Mouse (Mus musculus) liver, embryonic 12.5 days (tissue): ENCODE measurements at regions not wholly inside any gene's neighbourhood (a gene's known extent, or its start where the extent isn't known, plus 50 kb on each side); places are given as distances from the start of the nearest gene placed in this dataset.
"Not testable (repeated sequence)": the region's sequence is repeated elsewhere in the genome, so short reads cannot be mapped to it uniquely, and the experiment has no call there.

Experiments
- ATAC-seq: fragments of 200-750 bp; cut with Nextera tagmentation; 2 replicates; pipeline ENCODE4 v1.8.0; 2017; ENCODE audit warnings: moderate number of reproducible peaks, mild to moderate bottlenecking, moderate library complexity
- H3K27ac ChIP-seq: fragments of 300-500 bp; sonication (generic); 2 replicates; pipeline ENCODE4 v1.5.1; 2016; ENCODE audit warnings: mild to moderate bottlenecking
- H3K27me3 ChIP-seq: fragments of 300-500 bp; sonication (generic); replicated peaks from 2 replicates; pipeline ENCODE4 v1.6.1; 2016; ENCODE audit warnings: mild to moderate bottlenecking, moderate library complexity
- H3K36me3 ChIP-seq: fragments of 300-500 bp; sonication (generic); 2 replicates; pipeline ENCODE4 v1.6.1; 2016; ENCODE audit warnings: mild to moderate bottlenecking, moderate library complexity
- H3K4me1 ChIP-seq: fragments of 300-500 bp; sonication (generic); 2 replicates; pipeline ENCODE4 v1.6.1; 2016
- H3K4me2 ChIP-seq: fragments of 300-500 bp; sonication (generic); 2 replicates; pipeline ENCODE4 v1.6.1; 2016; ENCODE audit warnings: mild to moderate bottlenecking, moderate library complexity
- H3K4me3 ChIP-seq: fragments of 300-500 bp; sonication (generic); 2 replicates; pipeline ENCODE4 v1.5.1; 2016; ENCODE audit warnings: mild to moderate bottlenecking, moderate library complexity
- H3K9ac ChIP-seq: fragments of 300-500 bp; sonication (generic); 2 replicates; pipeline ENCODE4 v1.6.1; 2016; ENCODE audit warnings: mild to moderate bottlenecking, moderate library complexity
- H3K9me3 ChIP-seq: fragments of 300-500 bp; sonication (generic); replicated peaks from 2 replicates; pipeline ENCODE4 v1.6.1; 2016; ENCODE audit warnings: mild to moderate bottlenecking, moderate library complexity
- WGBS: fragments of 180-500 bp; shearing (Covaris S2); methylation state at CpG from one replicate; pipeline ENCODE4 v1.1.7; 2016; ENCODE audit not compliant: insufficient replicate concordance; 5-methylcytosine and 5-hydroxymethylcytosine counted together

DNA sequence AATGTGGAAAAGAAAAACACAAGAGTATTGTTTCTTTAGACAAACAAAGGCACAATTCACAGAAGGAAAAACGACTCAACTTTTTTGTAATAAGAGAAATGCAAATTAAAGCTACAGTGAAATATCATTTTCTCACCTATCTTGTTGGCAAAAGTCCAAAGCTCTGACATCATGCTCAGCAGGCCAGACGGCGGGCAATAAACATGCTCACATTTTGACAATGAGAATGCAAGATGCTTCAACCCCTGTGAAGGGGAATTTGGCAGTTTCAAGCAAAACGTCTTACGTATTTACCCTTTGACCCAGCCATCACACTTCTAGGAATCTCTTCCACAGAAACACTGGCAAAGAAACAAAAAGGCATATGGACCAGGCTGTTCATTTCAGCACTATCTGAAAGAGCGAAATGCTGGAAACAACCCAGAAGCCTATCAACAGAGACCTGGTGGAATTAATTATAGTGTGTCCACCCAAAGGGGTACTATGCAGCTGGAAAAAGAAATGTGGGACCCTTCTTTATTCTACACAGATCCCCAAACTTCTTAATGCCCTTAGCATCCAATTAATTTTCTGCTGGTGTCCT lies 203.4 kb upstream of the 2610301B20Rik start:
- H3K4me1 ChIP-seq, result no peaks in the 10 kb centered on the region
- no peaks in the 10 kb centered on the region for H3K36me3 ChIP-seq
- no peaks in the 10 kb centered on the region for H3K27me3 ChIP-seq
- no peak overlapping the region for H3K4me2 ChIP-seq
- H3K4me3 ChIP-seq, result no peak overlapping the region
- 65% methylated on average over 6 of the region's 6 CpGs for WGBS
- no peak overlapping the region for H3K9ac ChIP-seq
- no peaks in the 10 kb centered on the region for H3K9me3 ChIP-seq
- H3K27ac ChIP-seq, result no peak overlapping the region
- no peak for ATAC-seq

DNA sequence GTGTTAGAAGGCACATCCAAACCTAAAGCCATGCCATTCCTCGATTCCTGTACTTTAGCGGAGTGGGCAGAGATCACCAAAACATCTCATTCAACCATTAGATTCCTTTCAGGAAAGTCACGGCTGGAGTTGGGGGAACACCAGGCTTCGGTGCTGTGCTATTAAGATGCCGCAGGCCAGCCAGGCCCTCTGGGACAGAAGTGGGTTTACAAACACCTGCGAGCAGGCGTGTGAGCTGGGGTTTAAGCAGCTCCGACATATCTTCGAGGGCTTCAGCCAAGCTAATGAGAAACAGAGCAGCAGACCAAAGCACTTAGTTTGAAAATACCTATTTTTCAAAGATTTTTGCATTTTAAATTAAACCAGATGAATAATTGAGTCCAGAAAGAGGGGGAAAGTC lies 183.2 kb upstream of the 2610301B20Rik start:
- WGBS, result 72% methylated on average over 9 of the region's 9 CpGs
- H3K4me2 ChIP-seq, result no peak overlapping the region
- peaks cover 33% of the 10 kb centered on the region for H3K27me3 ChIP-seq
- no peaks in the 10 kb centered on the region for H3K9me3 ChIP-seq
- no peak for ATAC-seq
- H3K4me1 ChIP-seq, result no peaks in the 10 kb centered on the region
- H3K9ac ChIP-seq, result no peak overlapping the region
- no peak overlapping the region for H3K27ac ChIP-seq
- H3K4me3 ChIP-seq, result no peak overlapping the region
- no peaks in the 10 kb centered on the region for H3K36me3 ChIP-seq

DNA sequence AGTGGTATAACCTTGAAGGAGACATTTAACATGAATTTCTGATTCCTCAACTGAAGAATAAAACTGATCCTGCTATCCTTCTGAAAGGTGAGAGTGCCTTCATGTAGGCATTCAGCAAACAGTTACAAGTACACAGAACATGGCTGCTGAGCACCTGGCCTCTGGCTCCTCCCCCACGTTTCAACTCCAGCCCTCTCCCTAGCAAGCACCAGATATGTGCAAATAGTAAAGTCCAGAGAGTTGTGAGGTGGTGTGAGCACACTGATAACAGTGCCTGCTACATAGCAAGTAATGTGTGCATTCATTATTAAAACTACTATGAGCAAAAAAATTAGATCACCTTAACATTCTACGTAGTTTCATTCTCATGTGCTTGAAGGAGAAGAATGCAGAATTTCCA lies 181.4 kb upstream of the 2610301B20Rik start:
- Histone ChIP-seq H3K4me3 (no peak overlapping the region), H3K27me3 (peaks cover 33% of the 10 kb centered on the region), H3K36me3 (no peaks in the 10 kb centered on the region), H3K27ac (no peak overlapping the region), H3K9ac (no peak overlapping the region), H3K4me2 (no peak overlapping the region), H3K4me1 (no peaks in the 10 kb centered on the region), H3K9me3 (no peaks in the 10 kb centered on the region)
- ATAC-seq, result peak; percentile 63; the same call in 1 of the 2 replicates
- 58% methylated on average over 2 of the region's 2 CpGs for WGBS

DNA sequence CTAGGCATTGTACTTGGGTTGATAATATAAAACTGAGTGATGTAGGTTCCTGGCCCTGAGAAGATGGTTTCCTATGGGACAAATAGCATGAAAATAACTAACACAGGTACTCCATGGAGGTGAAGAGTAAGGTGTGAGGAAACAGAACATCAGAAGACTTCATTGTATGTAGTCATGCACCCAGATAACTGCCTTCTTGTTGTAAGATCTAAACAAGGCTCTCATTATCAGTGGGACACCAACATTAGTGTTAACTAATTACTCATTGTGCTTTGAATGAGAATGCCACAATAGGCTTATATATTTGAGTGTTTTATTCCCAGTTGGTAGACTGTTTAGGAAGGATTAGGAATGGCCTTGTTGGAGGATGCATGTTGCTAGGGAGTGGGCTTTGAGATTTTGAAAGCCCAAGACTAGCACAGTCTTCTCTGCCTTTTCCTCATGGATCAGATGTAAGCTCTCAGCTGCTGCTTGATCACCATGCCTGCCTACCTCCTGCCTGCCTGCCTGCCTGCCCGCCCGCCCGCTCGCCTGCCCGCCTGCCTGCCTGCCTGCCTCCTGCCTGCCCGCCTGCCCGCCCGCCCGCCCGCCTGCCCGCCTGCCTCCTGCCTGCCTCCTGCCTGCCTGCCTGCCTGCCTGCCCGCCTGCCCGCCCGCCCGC lies 180.7 kb upstream of the 2610301B20Rik start:
- ATAC-seq, result no peak
- Histone ChIP-seq H3K27ac (no peak overlapping the region), H3K9ac (no peak overlapping the region), H3K4me2 (peak overlapping the region; percentile 28), H3K4me1 (no peaks in the 10 kb centered on the region), H3K27me3 (peaks cover 33% of the 10 kb centered on the region), H3K4me3 (peak overlapping the region; percentile 28), H3K36me3 (no peaks in the 10 kb centered on the region), H3K9me3 (no peaks in the 10 kb centered on the region)
- WGBS, result 25% methylated on average over 5 of the region's 15 CpGs

DNA sequence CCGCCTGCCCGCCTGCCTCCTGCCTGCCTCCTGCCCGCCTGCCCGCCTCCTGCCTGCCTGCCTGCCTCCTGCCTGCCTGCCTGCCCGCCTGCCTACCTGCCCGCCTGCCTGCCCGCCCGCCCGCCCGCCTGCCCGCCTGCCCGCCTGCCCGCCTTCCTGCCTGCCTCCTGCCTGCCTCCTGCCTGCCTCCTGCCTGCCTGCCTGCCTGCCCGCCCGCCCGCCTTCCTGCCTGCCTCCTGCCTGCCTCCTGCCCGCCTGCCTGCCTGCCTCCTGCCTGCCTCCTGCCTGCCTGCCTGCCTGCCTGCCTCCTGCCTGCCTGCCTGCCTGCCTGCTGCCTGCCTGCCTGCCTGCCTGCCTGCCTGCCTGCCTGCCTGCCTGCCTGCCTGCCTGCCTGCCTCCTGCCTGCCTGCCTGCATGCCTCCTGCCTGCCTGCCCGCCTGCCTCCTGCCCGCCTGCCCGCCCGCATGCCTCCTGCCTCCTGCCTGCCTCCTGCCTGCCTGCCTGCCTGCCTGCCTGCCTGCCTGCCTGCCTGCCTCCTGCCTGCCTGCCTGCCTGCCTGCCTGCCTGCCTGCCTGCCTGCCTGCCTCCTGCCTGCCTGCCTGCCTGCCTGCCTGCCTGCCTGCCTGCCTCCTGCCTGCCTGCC lies 180.1 kb upstream of the 2610301B20Rik start:
- H3K4me1 ChIP-seq, H3K36me3 ChIP-seq, H3K9ac ChIP-seq, H3K27ac ChIP-seq, ATAC-seq, H3K9me3 ChIP-seq: not testable (repeated sequence)
- Histone ChIP-seq H3K4me2 (peak overlapping the region; percentile 28), H3K4me3 (peak overlapping the region; percentile 28), H3K27me3 (peaks cover 33% of the 10 kb centered on the region)
- WGBS, result 42% methylated on average over 5 of the region's 21 CpGs

- H3K27me3 ChIP-seq, result peaks cover 28% of the 10 kb centered on the region
- H3K27ac ChIP-seq, result no peak overlapping the region
- H3K36me3 ChIP-seq, result no peaks in the 10 kb centered on the region
- no peak overlapping the region for H3K4me2 ChIP-seq
- H3K4me3 ChIP-seq, result no peak overlapping the region
- H3K4me1 ChIP-seq, result no peaks in the 10 kb centered on the region
- H3K9me3 ChIP-seq, result no peaks in the 10 kb centered on the region
- H3K9ac ChIP-seq, result no peak overlapping the region
- WGBS, result 32% methylated on average over 1 of the region's 1 CpGs
- ATAC-seq, result no peak
Observed at GRCm38 (mm10) chr4:10697225-10697836, 177.0 kb upstream of the 2610301B20Rik start.

GRCm38 (mm10) chr4:10698637-10699036 lies 175.7 kb upstream of the 2610301B20Rik start:
- Histone ChIP-seq H3K4me2 (no peak overlapping the region), H3K9ac (no peak overlapping the region), H3K4me1 (no peaks in the 10 kb centered on the region), H3K27me3 (peaks cover 17% of the 10 kb centered on the region), H3K9me3 (no peaks in the 10 kb centered on the region), H3K36me3 (no peaks in the 10 kb centered on the region), H3K27ac (no peak overlapping the region), H3K4me3 (no peak overlapping the region)
- WGBS, result 66% methylated on average over 3 of the region's 3 CpGs
- no peak for ATAC-seq

DNA sequence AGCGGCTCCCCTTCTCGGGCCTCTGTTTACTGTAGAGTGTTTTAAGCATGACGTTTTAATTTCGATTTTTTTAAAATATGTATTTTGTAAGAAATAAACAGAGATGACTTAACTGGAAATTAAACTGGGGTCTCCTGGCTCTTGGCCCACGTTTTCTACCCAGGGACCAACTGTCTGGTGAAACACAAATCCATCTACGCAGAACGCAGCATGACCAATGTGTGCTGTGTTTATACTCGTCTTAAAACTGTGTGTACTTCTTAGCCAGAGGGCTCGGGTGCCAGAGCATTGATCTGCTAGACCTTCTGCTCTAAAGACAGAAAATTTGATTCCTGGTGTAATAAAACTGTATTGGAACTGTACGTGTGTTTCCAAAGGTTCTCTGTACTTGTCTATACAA lies 172.8 kb upstream of the 2610301B20Rik start:
- Histone ChIP-seq H3K4me2 (no peak overlapping the region), H3K27me3 (no peaks in the 10 kb centered on the region), H3K36me3 (no peaks in the 10 kb centered on the region), H3K9me3 (no peaks in the 10 kb centered on the region), H3K4me1 (no peaks in the 10 kb centered on the region), H3K9ac (no peak overlapping the region), H3K4me3 (no peak overlapping the region), H3K27ac (no peak overlapping the region)
- WGBS, result 69% methylated on average over 10 of the region's 10 CpGs
- ATAC-seq, result no peak

- Histone ChIP-seq H3K4me1 (no peaks in the 10 kb centered on the region), H3K4me3 (no peak overlapping the region), H3K36me3 (no peaks in the 10 kb centered on the region), H3K9me3 (no peaks in the 10 kb centered on the region), H3K27me3 (no peaks in the 10 kb centered on the region), H3K9ac (no peak overlapping the region), H3K4me2 (no peak overlapping the region), H3K27ac (no peak overlapping the region)
- ATAC-seq, result no peak
- WGBS, result 38% methylated on average over 2 of the region's 2 CpGs
Observed at GRCm38 (mm10) chr4:10703212-10703611, 171.1 kb upstream of the 2610301B20Rik start.

DNA sequence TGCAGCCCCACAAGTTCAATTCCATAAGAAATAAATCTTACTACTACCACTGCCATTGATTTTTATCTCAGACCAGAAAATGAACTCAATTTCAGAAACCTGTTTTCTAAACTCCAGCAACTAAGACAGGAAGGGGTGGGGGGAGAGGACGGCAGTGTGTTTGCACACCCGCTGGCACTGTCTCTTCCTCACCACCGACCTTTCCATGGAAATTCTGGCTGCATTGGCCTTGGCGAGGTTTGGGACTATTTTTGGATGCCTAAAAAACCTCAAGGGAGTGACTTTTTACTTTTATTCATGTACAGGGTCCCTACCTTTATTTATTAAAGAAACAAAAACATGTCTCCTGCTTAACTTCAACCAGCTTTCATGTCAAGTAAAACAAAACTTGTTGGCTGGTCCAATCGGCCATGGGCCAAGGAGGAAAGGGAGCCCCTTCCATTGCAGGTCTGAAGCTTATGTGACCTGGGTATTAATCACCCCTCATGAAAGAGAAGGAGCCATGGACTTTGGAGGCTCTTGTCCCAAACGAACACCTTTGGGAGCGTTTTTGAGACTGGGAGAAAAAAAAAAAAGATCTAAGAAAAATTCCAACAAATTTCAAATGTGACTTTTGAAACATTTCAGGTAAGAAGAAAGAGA lies 167.2 kb upstream of the 2610301B20Rik start:
- H3K27me3 ChIP-seq, result no peaks in the 10 kb centered on the region
- WGBS, result 52% methylated on average over 7 of the region's 7 CpGs
- no peak overlapping the region for H3K4me2 ChIP-seq
- no peak overlapping the region for H3K27ac ChIP-seq
- no peaks in the 10 kb centered on the region for H3K4me1 ChIP-seq
- no peak overlapping the region for H3K9ac ChIP-seq
- no peaks in the 10 kb centered on the region for H3K9me3 ChIP-seq
- no peak for ATAC-seq
- no peaks in the 10 kb centered on the region for H3K36me3 ChIP-seq
- no peak overlapping the region for H3K4me3 ChIP-seq

GRCm38 (mm10) chr4:10707658-10708056 lies 166.6 kb upstream of the 2610301B20Rik start:
- Histone ChIP-seq H3K4me3 (no peak overlapping the region), H3K4me1 (no peaks in the 10 kb centered on the region), H3K27me3 (no peaks in the 10 kb centered on the region), H3K4me2 (no peak overlapping the region), H3K27ac (no peak overlapping the region), H3K9me3 (no peaks in the 10 kb centered on the region), H3K36me3 (no peaks in the 10 kb centered on the region), H3K9ac (no peak overlapping the region)
- ATAC-seq, result no peak
- WGBS, result 46% methylated on average over 2 of the region's 2 CpGs
